Mouse (Mus musculus) G1E (cell line): ENCODE measurements at regions not wholly inside any gene's neighbourhood (a gene's known extent, or its start where the extent isn't known, plus 50 kb on each side); places are given as distances from the start of the nearest gene placed in this dataset.

Experiments
- ATAC-seq: 2 replicates; pipeline ENCODE4 v1.8.0; 2016; ENCODE audit warnings: mild to moderate bottlenecking; ENCODE audit not compliant: insufficient number of reproducible peaks, poor library complexity, low FRiP score, severe bottlenecking; ENCODE audit errors: extremely low read depth
- DNase-seq: peaks from one replicate; pipeline ENCODE4 v3.0.0; 2012; ENCODE audit warnings: low spot score
- H3K27me3 ChIP-seq: 2 replicates; pipeline ENCODE4 v1.6.1; 2012; ENCODE audit warnings: mild to moderate bottlenecking, low read length, inconsistent platforms; ENCODE audit not compliant: insufficient read depth
- H3K36me3 ChIP-seq: replicated peaks from 2 replicates; pipeline ENCODE3; 2012; ENCODE audit warnings: mild to moderate bottlenecking, inconsistent platforms
- H3K4me1 ChIP-seq: 2 replicates; pipeline ENCODE4 v1.6.1; 2012; ENCODE audit warnings: low read depth, low read length, inconsistent platforms, mixed read lengths; ENCODE audit not compliant: insufficient read depth
- H3K4me3 ChIP-seq: 2 replicates; pipeline ENCODE4 v1.5.1; 2012; ENCODE audit warnings: low read depth, mild to moderate bottlenecking, inconsistent platforms, low read length, moderate library complexity, mixed read lengths
- H3K9me3 ChIP-seq: replicated peaks from 2 replicates; pipeline ENCODE4 v1.6.1; 2012; ENCODE audit warnings: inconsistent platforms
- CTCF ChIP-seq: IDR thresholded peaks from 2 replicates; pipeline ENCODE4 v1.5.1; 2012; ENCODE audit warnings: low read depth, low read length, inconsistent platforms, mixed read lengths
- GATA1 ChIP-seq: IDR thresholded peaks from 2 replicates; pipeline ENCODE4 v1.6.1; 2012; ENCODE audit warnings: borderline replicate concordance, low read length, inconsistent platforms, mixed read lengths
- GATA2 ChIP-seq: IDR thresholded peaks from 2 replicates; pipeline ENCODE4 v1.6.1; 2012; ENCODE audit warnings: low read depth, low read length, inconsistent platforms, borderline replicate concordance
- POLR2AphosphoS5 ChIP-seq: IDR thresholded peaks from 2 replicates; pipeline ENCODE4 v1.6.1; 2012; ENCODE audit warnings: low read depth, low read length, inconsistent platforms; ENCODE audit not compliant: insufficient replicate concordance
- TAL1 ChIP-seq: conservative IDR thresholded peaks from 2 replicates; pipeline ENCODE4 v1.6.1; 2012; ENCODE audit warnings: low read depth, low read length, inconsistent platforms, mixed read lengths

- H3K4me3 ChIP-seq = no peak overlapping the region
- no peaks in the 10 kb centered on the region for H3K4me1 ChIP-seq
- ATAC-seq (no peak), DNase-seq (no peak)
- H3K27me3 ChIP-seq = no peaks in the 10 kb centered on the region
- peaks cover 57% of the 10 kb centered on the region for H3K9me3 ChIP-seq
- TF ChIP-seq POLR2AphosphoS5 (no peak), GATA2 (no peak), CTCF (no peak), GATA1 (no peak), TAL1 (no peak)
- H3K36me3 ChIP-seq = no peaks in the 10 kb centered on the region
Measured at GRCm38 (mm10) chr11:112615629-112616028, 166.4 kb upstream of the Sox9 start.

- H3K4me1 ChIP-seq = no peaks in the 10 kb centered on the region
- TF ChIP-seq POLR2AphosphoS5 (no peak), GATA2 (no peak), CTCF (no peak), GATA1 (no peak), TAL1 (no peak)
- ATAC-seq (no peak), DNase-seq (no peak)
- H3K4me3 ChIP-seq = no peak overlapping the region
- H3K36me3 ChIP-seq = no peaks in the 10 kb centered on the region
- peaks cover 56% of the 10 kb centered on the region for H3K9me3 ChIP-seq
- no peaks in the 10 kb centered on the region for H3K27me3 ChIP-seq
Measured at GRCm38 (mm10) chr11:112616942-112617341, 165.1 kb upstream of the Sox9 start.

GRCm38 (mm10) chr11:112620916-112621315, 161.1 kb upstream of the Sox9 start:
- H3K4me3 ChIP-seq = peak overlapping the region; percentile 16; the same call in 1 of the 2 replicates
- no peak for DNase-seq
- H3K36me3 ChIP-seq = no peaks in the 10 kb centered on the region
- no peaks in the 10 kb centered on the region for H3K27me3 ChIP-seq
- no peak for TF ChIP-seq GATA2
- TF ChIP-seq POLR2AphosphoS5 = no peak
- TF ChIP-seq GATA1 = no peak
- TF ChIP-seq CTCF = no peak
- no peak for TF ChIP-seq TAL1
- no peak for ATAC-seq
- H3K4me1 ChIP-seq = no peaks in the 10 kb centered on the region
- peaks cover 61% of the 10 kb centered on the region for H3K9me3 ChIP-seq

GRCm38 (mm10) chr11:112621385-112622120, 160.5 kb upstream of the Sox9 start:
- Histone ChIP-seq H3K4me3 (no peak overlapping the region), H3K9me3 (peaks cover 60% of the 10 kb centered on the region), H3K27me3 (no peaks in the 10 kb centered on the region), H3K4me1 (no peaks in the 10 kb centered on the region), H3K36me3 (no peaks in the 10 kb centered on the region)
- TF ChIP-seq CTCF = no peak
- no peak for TF ChIP-seq GATA1
- no peak for TF ChIP-seq TAL1
- no peak for TF ChIP-seq POLR2AphosphoS5
- TF ChIP-seq GATA2 = no peak
- DNase-seq (no peak), ATAC-seq (no peak)

GRCm38 (mm10) chr11:112649298-112649697, 132.7 kb upstream of the Sox9 start:
- peaks cover 52% of the 10 kb centered on the region for H3K9me3 ChIP-seq
- no peak overlapping the region for H3K4me3 ChIP-seq
- DNase-seq (no peak), ATAC-seq (no peak)
- no peaks in the 10 kb centered on the region for H3K36me3 ChIP-seq
- TF ChIP-seq GATA1 (no peak), TAL1 (no peak), GATA2 (no peak)
- H3K4me1 ChIP-seq = no peaks in the 10 kb centered on the region
- H3K27me3 ChIP-seq = no peaks in the 10 kb centered on the region

GRCm38 (mm10) chr11:112657410-112658159, 124.4 kb upstream of the Sox9 start:
- Histone ChIP-seq H3K4me3 (no peak overlapping the region), H3K4me1 (no peaks in the 10 kb centered on the region), H3K27me3 (no peaks in the 10 kb centered on the region), H3K36me3 (no peaks in the 10 kb centered on the region), H3K9me3 (peaks cover 44% of the 10 kb centered on the region)
- ATAC-seq (no peak; the same call in 1 of the 2 replicates), DNase-seq (no peak)
- TF ChIP-seq POLR2AphosphoS5 (no peak), GATA1 (no peak), CTCF (no peak), TAL1 (no peak), GATA2 (no peak)
